Mouse (Mus musculus) MEL (cell line): ENCODE measurements at regions not wholly inside any gene's neighbourhood (a gene's known extent, or its start where the extent isn't known, plus 50 kb on each side); places are given as distances from the start of the nearest gene placed in this dataset.

Source experiments
- DNase-seq: peaks from one replicate; pipeline ENCODE4 v3.0.0; 2011; ENCODE audit warnings: low read depth, low spot score
- H3K27ac ChIP-seq: 2 replicates; pipeline ENCODE4 v1.5.1; 2012; ENCODE audit warnings: low read depth, mild to moderate bottlenecking, control low read depth, low read length, moderate library complexity; ENCODE audit not compliant: control insufficient read depth
- H3K27me3 ChIP-seq, 2 experiments: fragments of 150-350 bp in 1 of 2; sonication (generic) in 1 of 2; 2 replicates each; pipeline ENCODE4 v1.6.1; 2012; ENCODE audit warnings: low read length in 2 of 2, mild to moderate bottlenecking in 2 of 2, improper control_type of control experiment in 1 of 2, moderate library complexity in 1 of 2; ENCODE audit not compliant: insufficient read depth in 2 of 2, control insufficient read depth in 1 of 2
- H3K36me3 ChIP-seq, 2 experiments: 2 replicates each; pipeline ENCODE4 v1.6.1; 2012 to 2014; ENCODE audit warnings: low read length in 2 of 2, improper control_type of control experiment in 1 of 2, inconsistent platforms in 1 of 2, mild to moderate bottlenecking in 1 of 2; ENCODE audit not compliant: insufficient read depth in 2 of 2, control insufficient read depth in 1 of 2
- H3K4me1 ChIP-seq, 2 experiments: fragments of 150-350 bp in 1 of 2; sonication (generic) in 1 of 2; 2 replicates each; pipeline ENCODE4 v1.6.1; 2012; ENCODE audit warnings: low read length in 2 of 2, improper control_type of control experiment in 1 of 2, mild to moderate bottlenecking in 1 of 2; ENCODE audit not compliant: insufficient read depth in 2 of 2, control insufficient read depth in 1 of 2
- H3K4me3 ChIP-seq, 2 experiments: fragments of 150-350 bp in 1 of 2; sonication (generic) in 1 of 2; 2 replicates each; pipeline ENCODE4 v1.5.1; 2012; ENCODE audit warnings: low read depth in 2 of 2, low read length in 2 of 2, mild to moderate bottlenecking in 2 of 2, moderate library complexity in 2 of 2, control low read depth in 1 of 2, improper control_type of control experiment in 1 of 2; ENCODE audit not compliant: control insufficient read depth in 1 of 2, insufficient read depth in 1 of 2
- H3K79me2 ChIP-seq: 2 replicates; pipeline ENCODE4 v1.6.1; 2012; ENCODE audit warnings: mild to moderate bottlenecking, low read length, moderate library complexity; ENCODE audit not compliant: control insufficient read depth, poor library complexity, insufficient read depth
- H3K9ac ChIP-seq: 2 replicates; pipeline ENCODE4 v1.6.1; 2012; ENCODE audit warnings: low read depth, mild to moderate bottlenecking, control low read depth, low read length, moderate library complexity; ENCODE audit not compliant: control insufficient read depth, poor library complexity, severe bottlenecking
- H3K9me3 ChIP-seq: fragments of 150-350 bp; sonication (generic); replicated peaks from 2 replicates; pipeline ENCODE4 v1.6.1; 2012; ENCODE audit warnings: mild to moderate bottlenecking, low read length, improper control_type of control experiment, moderate library complexity; ENCODE audit not compliant: insufficient read depth
- BHLHE40 ChIP-seq: IDR thresholded peaks from 2 replicates; pipeline ENCODE4 v1.6.1; 2012; ENCODE audit warnings: low read depth, mild to moderate bottlenecking, inconsistent platforms, low read length, improper control_type of control experiment, borderline replicate concordance
- CHD1 ChIP-seq: IDR thresholded peaks from 2 replicates; pipeline ENCODE4 v1.6.1; 2012; ENCODE audit warnings: low read depth, mild to moderate bottlenecking, inconsistent platforms, low read length, improper control_type of control experiment
- CHD2 ChIP-seq: IDR thresholded peaks from 2 replicates; pipeline ENCODE4 v1.6.1; 2011; ENCODE audit warnings: low read length, improper control_type of control experiment
- ELF1 ChIP-seq: IDR thresholded peaks from 2 replicates; pipeline ENCODE4 v1.6.1; 2014; ENCODE audit warnings: low read depth, mild to moderate bottlenecking, inconsistent platforms, low read length, improper control_type of control experiment, moderate library complexity
- EP300 ChIP-seq, 2 experiments: IDR thresholded peaks; 2 replicates each; pipeline ENCODE4 v1.6.1; 2011; ENCODE audit warnings: improper control_type of control experiment in 2 of 2, low read length in 2 of 2, low read depth in 1 of 2, mild to moderate bottlenecking in 1 of 2
- ETS1 ChIP-seq: IDR thresholded peaks from 2 replicates; pipeline ENCODE4 v1.6.1; 2012; ENCODE audit warnings: low read depth, mild to moderate bottlenecking, inconsistent platforms, low read length, improper control_type of control experiment, moderate library complexity
- GABPA ChIP-seq: IDR thresholded peaks from 2 replicates; pipeline ENCODE4 v1.6.1; 2012; ENCODE audit warnings: low read depth, mild to moderate bottlenecking, inconsistent platforms, low read length, improper control_type of control experiment, moderate library complexity
- GATA1 ChIP-seq: IDR thresholded peaks from 2 replicates; pipeline ENCODE4 v1.6.1; 2011; ENCODE audit warnings: low read depth, low read length, improper control_type of control experiment
- HCFC1 ChIP-seq: IDR thresholded peaks from 2 replicates; pipeline ENCODE4 v1.6.1; 2012; ENCODE audit warnings: low read depth, mild to moderate bottlenecking, inconsistent platforms, low read length, improper control_type of control experiment, moderate library complexity
- MAX ChIP-seq: IDR thresholded peaks from 2 replicates; pipeline ENCODE4 v1.6.1; 2011; ENCODE audit warnings: low read length, improper control_type of control experiment
- MAZ ChIP-seq: IDR thresholded peaks from 2 replicates; pipeline ENCODE4 v1.6.1; 2012; ENCODE audit warnings: low read depth, mild to moderate bottlenecking, inconsistent platforms, low read length, improper control_type of control experiment
- MYB ChIP-seq: IDR thresholded peaks from 2 replicates; pipeline ENCODE4 v1.6.1; 2011; ENCODE audit warnings: mild to moderate bottlenecking, low read depth, low read length, improper control_type of control experiment
- MYC ChIP-seq: IDR thresholded peaks from 2 replicates; pipeline ENCODE4 v1.6.1; 2011; ENCODE audit warnings: low read depth, mild to moderate bottlenecking, low read length, improper control_type of control experiment, moderate library complexity
- NRF1 ChIP-seq: IDR thresholded peaks from 2 replicates; pipeline ENCODE4 v1.6.1; 2014; ENCODE audit warnings: low read depth, mild to moderate bottlenecking, inconsistent platforms, low read length, improper control_type of control experiment, moderate library complexity; ENCODE audit not compliant: poor library complexity, insufficient read depth, severe bottlenecking
- POLR2A ChIP-seq, 2 experiments: IDR thresholded peaks; 2 replicates each; pipeline ENCODE4 v1.6.1; 2011 to 2012; ENCODE audit warnings: low read length in 2 of 2, mild to moderate bottlenecking in 2 of 2, control low read depth in 1 of 2, improper control_type of control experiment in 1 of 2, low read depth in 1 of 2, moderate library complexity in 1 of 2; ENCODE audit not compliant: control insufficient read depth in 1 of 2, insufficient read depth in 1 of 2, poor library complexity in 1 of 2
- POLR2AphosphoS2 ChIP-seq: IDR thresholded peaks from 2 replicates; pipeline ENCODE4 v1.6.1; 2011; ENCODE audit warnings: low read length, improper control_type of control experiment
- RAD21 ChIP-seq: IDR thresholded peaks from 2 replicates; pipeline ENCODE4 v1.6.1; 2011; ENCODE audit warnings: mild to moderate bottlenecking, low read depth, low read length, improper control_type of control experiment
- RCOR1 ChIP-seq: IDR thresholded peaks from 2 replicates; pipeline ENCODE4 v1.6.1; 2012; ENCODE audit warnings: low read depth, mild to moderate bottlenecking, inconsistent platforms, low read length, improper control_type of control experiment
- SIN3A ChIP-seq: IDR thresholded peaks from 2 replicates; pipeline ENCODE4 v1.6.1; 2012; ENCODE audit warnings: low read length, improper control_type of control experiment, inconsistent platforms
- SMC3 ChIP-seq: IDR thresholded peaks from 2 replicates; pipeline ENCODE4 v1.6.1; 2011; ENCODE audit warnings: low read depth, low read length, improper control_type of control experiment
- TAL1 ChIP-seq: IDR thresholded peaks from 2 replicates; pipeline ENCODE4 v1.6.1; 2012; ENCODE audit warnings: mild to moderate bottlenecking, inconsistent platforms, low read length, moderate library complexity, mixed read lengths
- TBP ChIP-seq: IDR thresholded peaks from 2 replicates; pipeline ENCODE4 v1.8.0; 2011; ENCODE audit warnings: low read depth, low read length, improper control_type of control experiment
- TCF12 ChIP-seq: IDR thresholded peaks from 2 replicates; pipeline ENCODE4 v1.6.1; 2014; ENCODE audit warnings: low read depth, mild to moderate bottlenecking, inconsistent platforms, low read length, improper control_type of control experiment, moderate library complexity
- ZC3H11A ChIP-seq: IDR thresholded peaks from 2 replicates; pipeline ENCODE4 v1.6.1; 2012; ENCODE audit warnings: low read depth, mild to moderate bottlenecking, inconsistent platforms, low read length, improper control_type of control experiment
- ZKSCAN1 ChIP-seq: IDR thresholded peaks from 2 replicates; pipeline ENCODE4 v1.6.1; 2012; ENCODE audit warnings: low read depth, mild to moderate bottlenecking, inconsistent platforms, low read length, improper control_type of control experiment, moderate library complexity
- ZNF384 ChIP-seq: IDR thresholded peaks from 2 replicates; pipeline ENCODE4 v1.6.1; 2012; ENCODE audit warnings: low read depth, mild to moderate bottlenecking, inconsistent platforms, low read length, improper control_type of control experiment

DNA sequence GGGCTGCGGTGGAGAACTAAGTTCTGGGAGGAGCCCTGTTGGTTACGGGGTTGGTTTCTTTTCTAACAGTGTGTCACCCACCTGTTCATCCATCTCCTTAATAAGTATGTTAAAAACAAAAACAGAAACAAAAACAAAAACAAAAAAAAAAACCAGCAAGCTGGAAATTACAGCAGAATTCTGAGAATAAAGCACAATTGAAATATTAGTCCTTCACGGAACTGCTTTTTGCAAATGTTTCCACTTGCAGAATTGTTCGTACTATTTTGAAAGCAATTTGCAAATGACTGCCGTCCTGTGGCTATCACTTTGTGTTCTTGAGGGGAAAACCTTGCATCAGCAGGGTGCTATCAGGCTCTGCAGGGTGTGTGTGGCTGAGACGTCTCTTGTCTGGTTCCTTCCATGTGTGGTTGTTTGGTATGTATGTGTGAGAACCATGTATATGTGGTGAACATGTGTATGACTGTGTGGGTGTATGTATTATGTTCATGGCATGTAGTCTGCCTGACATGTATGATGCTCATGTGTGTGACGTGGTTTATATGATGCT is 53.3 kb upstream of the Mphosph6 start (continued):
- no peak for TF ChIP-seq ELF1
- TF ChIP-seq CHD1 = 0 out of 2 replicates have a peak, but pooled peaks have one; percentile 52
- TF ChIP-seq MAX = peak; percentile 34; the same call in 1 of the 2 replicates
- TF ChIP-seq MYC = peak; percentile 15; the same call in 1 of the 2 replicates
- no peak for TF ChIP-seq NRF1
- no peak for TF ChIP-seq SMC3
- TF ChIP-seq SIN3A = peak; percentile 22

DNA sequence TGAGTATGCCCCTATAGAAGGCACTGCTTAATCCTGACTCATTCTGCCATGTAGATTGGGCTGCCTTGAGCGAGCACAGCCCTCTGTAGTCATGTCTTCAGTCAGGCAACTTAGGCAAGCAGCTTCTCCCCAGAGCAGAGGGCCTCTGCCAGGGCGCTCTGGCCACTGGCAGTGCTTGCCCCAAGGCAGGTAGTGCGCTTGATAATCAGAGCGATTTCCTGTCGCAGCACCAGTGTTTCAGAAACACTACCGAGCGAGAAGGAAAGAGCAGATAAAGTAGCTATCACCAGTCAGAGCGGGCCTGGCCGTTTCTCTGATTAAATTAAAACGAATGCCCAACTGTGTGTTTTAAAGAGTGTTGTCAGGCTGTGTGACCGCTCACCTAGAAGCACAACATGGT is 52.6 kb upstream of the Mphosph6 start:
- peak overlapping the region; percentile 55 to 63 for H3K4me3 ChIP-seq
- H3K9ac ChIP-seq = peak overlapping the region; percentile 56

DNA sequence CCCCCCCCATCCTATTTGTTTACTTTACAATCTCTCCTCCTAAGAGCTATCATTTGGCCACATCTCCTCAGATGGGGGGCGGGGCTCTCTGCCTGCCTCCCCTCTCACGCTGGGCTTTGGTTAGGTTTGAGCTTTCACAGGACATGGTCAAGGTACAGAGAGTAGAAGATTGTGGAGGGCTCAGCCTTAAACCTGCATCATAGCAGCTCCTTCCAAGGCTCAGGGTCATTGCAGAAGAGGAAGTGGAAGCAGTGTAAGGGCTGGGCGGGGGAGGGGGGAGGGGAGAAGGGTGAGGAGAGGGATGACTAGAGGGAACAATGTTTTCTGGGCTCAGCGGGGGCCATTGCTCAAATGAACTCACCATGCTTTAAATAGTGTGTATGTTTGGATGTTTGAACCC is 51.7 kb upstream of the Mphosph6 start:
- Histone ChIP-seq H3K9ac (peak overlapping the region; percentile 51), H3K9me3 (no peaks in the 10 kb centered on the region), H3K27me3 (no peaks in the 10 kb centered on the region), H3K4me3 (peak overlapping the region; percentile 55 to 63), H3K4me1 (peaks cover 13 to 25% of the 10 kb centered on the region in 2 experiments), H3K79me2 (no peaks in the 10 kb centered on the region), H3K27ac (peak overlapping the region; percentile 89), H3K36me3 (peaks cover 0 to 17% of the 10 kb centered on the region in 2 experiments; a peak in 2 of 4 replicates)
- DNase-seq = peak; percentile 87
- peak; percentile 34 to 61; a peak in 3 of 4 replicates for TF ChIP-seq EP300 (IDR thresholded peaks at IDR 0.05; ENCODE audit: low read depth in 1 of 2, low read length in 2 of 2)
- TF ChIP-seq CHD2 = peak; percentile 39; the same call in 1 of the 2 replicates
- TF ChIP-seq ELF1 = 0 out of 2 replicates have a peak, but pooled peaks have one; percentile 44
- no peak for TF ChIP-seq ZC3H11A
- no peak for TF ChIP-seq GABPA
- TF ChIP-seq SIN3A = no peak
- TF ChIP-seq GATA1 = no peak
- TF ChIP-seq BHLHE40 = no peak
- TF ChIP-seq TAL1 = no peak
- TF ChIP-seq MAZ = peak; percentile 73; the same call in 1 of the 2 replicates
- peak; percentile 56; the same call in 1 of the 2 replicates for TF ChIP-seq ETS1
- no peak for TF ChIP-seq RCOR1
- TF ChIP-seq HCFC1 = peak; percentile 62; the same call in 1 of the 2 replicates
- TF ChIP-seq NRF1 = no peak

More for the DNA sequence above, 52.6 kb upstream of the Mphosph6 start:
- Histone ChIP-seq H3K27me3 (no peaks in the 10 kb centered on the region), H3K27ac (peak overlapping the region; percentile 89), H3K36me3 (peaks cover 0 to 19% of the 10 kb centered on the region in 2 experiments; a peak in 2 of 4 replicates), H3K79me2 (no peaks in the 10 kb centered on the region), H3K9me3 (no peaks in the 10 kb centered on the region), H3K4me1 (peaks cover 13 to 25% of the 10 kb centered on the region in 2 experiments)
- TF ChIP-seq HCFC1 (0 out of 2 replicates have a peak, but pooled peaks have one; percentile 32), RCOR1 (peak; percentile 84), EP300 (IDR thresholded peaks at IDR 0.05; ENCODE audit: low read depth in 1 of 2, low read length in 2 of 2) (peak; percentile 75 to 94; a peak in 3 of 4 replicates), SIN3A (peak; percentile 59; the same call in 1 of the 2 replicates), TCF12 (peak; percentile 85), POLR2AphosphoS2 (0 out of 2 replicates have a peak, but pooled peaks have one; percentile 21), MYC (no peak; the same call in 1 of the 2 replicates), BHLHE40 (0 out of 2 replicates have a peak, but pooled peaks have one; percentile 12), POLR2A (IDR thresholded peaks at IDR 0.05; ENCODE audit: control insufficient read depth in 1 of 2, insufficient read depth in 1 of 2, low read depth in 1 of 2, low read length in 2 of 2, poor library complexity in 1 of 2) (peak; percentile 34 to 60; a peak in 2 of 4 replicates), NRF1 (no peak), ELF1 (peak; percentile 25; the same call in 1 of the 2 replicates), MYB (peak; percentile 94), ETS1 (peak; percentile 79), RAD21 (no peak), GATA1 (peak; percentile 83), ZNF384 (no peak), CHD2 (no peak), ZKSCAN1 (no peak), TBP (peak; percentile 70)
- peak; percentile 80 for DNase-seq
